Mouse (Mus musculus) liver, adult 2 months (tissue): ENCODE data around the gene Epo.

Source experiments
- CTCF ChIP-seq: fragments of 200-500 bp; IDR thresholded peaks from 2 replicates; pipeline ENCODE4 v1.5.1; 2011; ENCODE audit warnings: low read depth, low read length, control low read depth
- POLR2A ChIP-seq: fragments of 200-500 bp; IDR thresholded peaks from 2 replicates; pipeline ENCODE4 v1.6.1; 2011; ENCODE audit warnings: low read length, control low read depth; ENCODE audit not compliant: insufficient read depth; ENCODE audit errors: extremely low read depth

- TF ChIP-seq CTCF, result no peak
- no peak for TF ChIP-seq POLR2A
Observed at GRCm38 (mm10) chr5:137532131-137532807, 773 bp downstream of the Epo start.
